Mouse (Mus musculus): ENCODE measurements around the gene Imp3. TPM values are rescaled to one million over a fixed set of nuclear protein-coding genes. Genes with fewer than 3 reads are reported as not detected.
"Not testable (repeated sequence)": the region's sequence is repeated elsewhere in the genome, so short reads cannot be mapped to it uniquely, and the experiment has no call there.

The Imp3 gene
- polyA plus RNA-seq (2017; shearing (Covaris generic)), result 10 to 100 TPM; 46.7 to 50.9 (median 48.0) TPM

- ATAC-seq, result peak; percentile 93
Measured at GRCm38 (mm10) chr9:56937223-56938160, at the start of gene Imp3. TSS of gene Imp3 (plus strand) at chr9:56937475.

DNA sequence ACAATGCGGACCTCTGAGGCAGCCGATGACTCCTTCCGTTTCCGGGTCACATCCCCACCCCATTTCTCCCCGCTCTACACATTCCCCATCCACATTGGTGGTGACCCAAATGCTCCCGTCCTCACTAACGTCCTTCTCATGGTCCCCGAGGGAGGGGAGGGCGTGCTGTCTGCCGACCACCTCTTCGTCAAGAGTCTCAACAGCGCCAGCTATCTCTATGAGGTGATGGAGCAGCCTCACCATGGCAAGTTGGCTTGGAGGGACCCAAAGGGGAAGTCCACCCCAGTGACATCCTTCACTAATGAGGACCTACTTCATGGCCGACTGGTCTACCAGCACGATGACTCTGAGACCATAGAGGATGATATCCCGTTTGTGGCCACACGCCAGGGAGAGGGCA lies 49.7 kb upstream of the Imp3 start:
- no peak for ATAC-seq

DNA sequence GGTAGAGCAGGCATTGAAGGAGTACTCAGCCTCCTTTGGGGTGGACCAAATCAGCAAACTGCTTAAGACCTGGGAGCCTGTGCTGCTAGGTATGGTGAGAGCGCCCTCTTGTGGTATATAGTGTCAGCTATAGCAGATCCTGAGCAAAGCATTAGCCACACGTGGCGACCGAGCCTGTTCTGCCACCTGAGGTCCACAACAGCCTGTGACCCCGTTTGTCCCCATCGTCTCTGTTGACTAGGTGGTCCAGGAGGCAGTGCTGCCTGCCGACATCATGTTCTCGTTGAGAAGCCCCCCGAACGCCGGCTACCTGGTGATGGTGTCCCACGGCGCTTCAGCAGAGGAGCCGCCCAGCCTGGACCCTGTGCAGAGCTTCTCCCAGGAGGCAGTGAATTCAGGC lies 47.5 kb upstream of the Imp3 start:
- ATAC-seq, result no peak

DNA sequence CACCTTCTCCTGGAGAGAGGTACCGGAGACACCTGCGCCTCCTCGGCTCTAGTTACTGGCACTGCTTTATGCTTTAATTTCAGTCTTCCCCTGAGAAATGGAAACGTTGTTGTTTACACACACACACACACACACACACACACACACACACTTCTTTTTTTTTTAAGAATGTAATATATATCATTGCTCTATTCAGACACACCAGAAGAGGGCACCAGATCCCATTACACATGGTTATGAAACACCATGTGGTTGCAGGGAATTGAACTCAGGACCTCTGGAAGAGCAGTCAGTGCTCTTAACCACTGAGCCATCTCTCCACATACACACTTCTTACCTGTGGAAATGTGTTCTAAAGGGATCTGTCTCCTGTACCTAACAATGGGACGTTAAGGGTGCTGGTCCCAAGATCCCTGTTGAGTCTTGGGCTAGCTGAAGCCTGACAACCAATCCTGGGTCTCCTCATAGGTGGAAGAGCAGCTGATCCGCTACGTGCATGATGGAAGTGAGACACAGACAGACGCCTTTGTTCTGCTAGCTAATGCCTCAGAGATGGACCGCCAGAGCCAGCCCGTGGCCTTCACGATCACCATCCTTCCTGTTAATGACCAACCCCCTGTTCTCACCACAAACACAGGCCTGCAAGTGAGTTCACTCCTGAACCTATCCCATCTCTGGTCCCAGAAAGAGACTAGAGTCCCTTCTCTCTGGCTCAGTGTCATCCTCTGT lies 46.6 kb upstream of the Imp3 start:
- no peak for ATAC-seq

GRCm38 (mm10) chr9:56891517-56892011 lies 45.7 kb upstream of the Imp3 start:
- no peak for ATAC-seq

DNA sequence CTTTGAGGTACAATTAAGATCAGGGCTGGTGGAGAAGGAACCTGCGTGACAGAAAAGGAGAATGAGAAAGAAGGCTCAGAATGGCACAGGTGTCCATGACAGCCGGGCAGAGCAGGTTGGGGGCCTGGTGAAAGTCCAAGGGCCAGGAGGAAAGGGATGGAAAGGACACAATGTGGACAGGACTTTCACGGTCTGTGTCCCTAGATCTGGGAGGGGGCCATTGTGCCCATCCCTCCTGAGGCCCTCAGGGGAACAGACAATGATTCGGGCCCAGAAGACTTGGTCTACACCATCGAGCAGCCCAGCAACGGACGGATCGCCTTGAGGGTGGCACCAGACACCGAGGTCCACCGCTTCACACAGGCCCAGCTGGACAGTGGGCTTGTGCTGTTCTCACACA lies 45.2 kb upstream of the Imp3 start:
- ATAC-seq, result no peak

DNA sequence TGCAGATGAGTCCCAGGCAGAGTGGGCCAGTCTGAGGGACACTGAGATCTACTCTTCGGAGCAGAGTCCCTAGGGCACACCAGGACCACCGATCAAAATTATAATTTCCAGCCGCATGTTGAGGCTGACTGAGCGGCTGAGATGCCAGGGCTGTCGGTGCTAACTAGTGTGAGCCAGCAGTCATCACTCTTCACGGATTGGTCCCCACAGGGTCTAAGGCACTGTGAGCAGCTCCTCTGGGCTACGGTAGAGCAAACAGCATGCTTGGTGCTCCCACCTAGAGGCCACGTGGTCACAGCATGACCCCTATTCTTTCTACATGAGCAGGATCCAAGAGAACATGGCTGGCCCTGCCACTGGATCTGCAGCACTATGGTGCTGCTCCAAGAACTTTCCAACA lies 44.0 kb upstream of the Imp3 start:
- no peak for ATAC-seq

DNA sequence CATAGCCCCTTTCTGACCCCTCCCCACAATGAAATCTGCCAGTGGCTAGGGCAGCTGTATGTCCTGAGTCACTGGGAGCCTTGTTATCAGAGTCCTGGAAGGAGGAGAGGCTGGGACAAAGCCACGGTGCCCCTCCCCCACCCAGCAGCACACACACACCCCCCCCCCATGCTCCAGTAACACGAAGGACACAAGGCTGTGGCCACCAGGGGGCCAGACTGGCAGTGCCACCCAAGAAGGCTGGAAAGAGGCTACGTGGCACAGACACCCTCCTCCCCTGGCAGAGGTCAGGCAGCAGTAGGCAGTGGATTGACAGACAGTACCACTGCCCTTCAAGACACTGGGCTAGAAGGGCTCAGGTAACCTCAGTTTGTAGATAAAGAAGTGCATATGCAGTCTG lies 43.3 kb upstream of the Imp3 start:
- no peak for ATAC-seq

DNA sequence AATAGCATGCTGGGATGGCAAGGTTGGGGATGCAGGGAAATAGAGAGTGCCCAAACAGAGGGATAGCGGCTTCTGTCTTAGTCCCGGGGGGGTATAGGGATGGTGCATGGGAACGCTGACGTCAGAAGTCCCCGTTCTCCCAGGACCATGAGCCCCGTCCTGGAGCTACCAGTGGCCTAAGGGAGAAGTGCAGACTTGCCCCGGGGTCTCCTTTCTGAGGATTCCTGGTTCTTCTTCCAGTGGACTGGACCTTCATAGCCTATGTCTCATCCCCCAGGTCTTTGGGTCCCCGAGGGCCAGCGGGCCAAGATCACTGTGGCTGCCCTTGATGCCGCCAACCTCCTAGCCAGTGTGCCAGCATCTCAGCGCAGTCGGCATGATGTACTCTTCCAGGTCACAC lies 40.5 kb upstream of the Imp3 start:
- no peak for ATAC-seq

DNA sequence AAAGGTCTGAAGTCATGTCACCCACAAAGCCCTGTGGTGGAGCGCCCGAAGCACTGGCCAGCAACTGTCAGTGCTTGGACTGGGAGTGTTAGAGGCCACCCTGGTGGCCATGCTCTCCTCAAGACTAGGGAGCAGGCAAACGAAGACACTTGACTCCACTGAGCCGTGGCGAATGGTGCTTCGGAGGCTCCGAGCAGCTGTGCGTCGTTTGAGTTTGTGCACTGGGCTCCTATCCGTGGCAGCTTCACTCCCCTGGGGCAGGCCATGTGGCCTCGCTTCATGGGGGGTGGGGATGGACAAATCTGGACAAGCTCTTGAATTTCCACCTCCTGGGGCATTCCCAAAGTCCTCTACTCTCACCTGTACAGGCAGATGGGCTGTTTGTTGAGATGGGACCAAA lies 37.9 kb upstream of the Imp3 start:
- no peak for ATAC-seq

DNA sequence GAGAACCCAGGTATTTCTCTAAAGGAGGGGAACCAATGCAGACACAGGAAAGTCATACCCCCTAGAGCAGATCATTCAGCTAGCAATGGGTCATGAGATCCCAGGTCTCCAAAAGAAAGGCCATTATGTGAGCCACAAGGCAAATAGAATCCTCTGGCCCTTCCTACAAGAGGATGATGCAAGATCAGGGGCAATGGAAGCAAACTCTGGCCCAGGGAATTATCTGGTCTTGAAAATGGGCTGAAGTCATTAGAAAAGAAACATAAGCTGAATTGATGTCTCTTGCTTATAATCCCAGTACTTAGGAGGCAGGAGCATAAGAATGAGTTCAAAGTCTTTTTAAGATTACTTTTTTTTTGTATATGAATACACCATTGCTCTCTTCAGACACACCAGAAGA lies 37.2 kb upstream of the Imp3 start:
- ATAC-seq, result no peak

GRCm38 (mm10) chr9:56900571-56900970 lies 36.7 kb upstream of the Imp3 start:
- ATAC-seq, result no peak

GRCm38 (mm10) chr9:56901187-56901586 lies 36.1 kb upstream of the Imp3 start:
- ATAC-seq, result no peak

GRCm38 (mm10) chr9:56903662-56904061 lies 33.6 kb upstream of the Imp3 start:
- no peak for ATAC-seq

DNA sequence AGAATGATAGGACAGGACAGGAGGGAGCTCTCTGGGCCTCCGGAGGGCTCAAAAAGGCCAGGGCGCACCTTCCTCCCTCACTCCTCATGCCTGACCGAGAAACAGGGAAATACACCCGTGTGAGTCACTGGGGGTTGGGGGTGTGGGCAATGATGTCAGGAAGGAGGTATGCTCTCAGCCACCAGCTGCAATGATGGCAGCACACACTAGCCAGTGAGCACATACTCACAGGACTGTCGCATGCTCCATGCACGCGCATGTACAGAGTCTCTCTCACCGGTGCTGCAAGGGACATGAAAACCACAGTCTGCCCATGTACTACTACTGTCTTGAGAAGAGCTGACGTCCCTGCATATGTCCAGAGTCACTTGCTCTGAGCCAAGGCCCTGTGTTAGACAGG lies 29.7 kb upstream of the Imp3 start:
- ATAC-seq, result no peak

- ATAC-seq, result not testable (repeated sequence)
Measured at GRCm38 (mm10) chr9:56909991-56910390, 27.3 kb upstream of the Imp3 start.

DNA sequence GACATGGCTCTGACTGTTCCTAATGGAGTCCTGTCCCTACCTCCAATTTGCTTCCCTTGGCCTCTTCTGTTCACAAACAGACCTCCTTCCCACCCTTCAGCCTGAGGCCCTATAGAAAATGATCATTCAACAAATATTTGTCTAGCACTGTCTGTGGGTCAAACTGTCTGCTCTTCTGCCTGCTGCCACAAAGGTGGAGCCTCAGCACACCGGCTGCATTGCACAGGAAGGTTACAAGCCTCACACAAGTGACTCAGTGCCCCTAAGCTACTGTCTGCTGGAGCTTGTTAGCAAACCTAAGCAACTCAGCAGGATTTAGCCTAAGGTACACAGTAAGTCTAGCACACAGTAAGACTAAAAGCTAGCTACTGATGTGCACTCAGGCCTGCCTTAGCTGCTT lies 26.3 kb upstream of the Imp3 start:
- ATAC-seq, result no peak

DNA sequence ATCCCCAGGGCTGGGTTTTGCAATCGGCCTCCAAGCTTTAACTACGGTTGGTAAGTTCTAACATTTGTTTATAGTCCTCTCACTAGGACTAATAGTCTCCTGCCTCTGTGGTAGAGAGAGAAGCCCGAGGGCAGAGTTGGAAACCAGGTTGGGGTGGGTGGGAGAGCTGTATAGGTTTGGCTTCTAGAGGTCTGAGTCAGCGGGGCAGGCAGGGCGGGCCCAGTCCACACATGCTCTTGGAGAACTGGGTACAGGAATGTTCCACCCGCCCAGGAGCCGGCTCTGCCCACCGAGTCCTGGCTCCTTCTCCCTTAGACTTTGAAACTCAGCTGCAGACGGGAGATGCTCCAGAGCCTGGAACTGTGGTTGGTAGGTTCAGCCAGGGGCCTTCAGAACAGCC lies 23.3 kb upstream of the Imp3 start:
- no peak for ATAC-seq

- no peak for ATAC-seq
Measured at GRCm38 (mm10) chr9:56915116-56915515, 22.2 kb upstream of the Imp3 start.

DNA sequence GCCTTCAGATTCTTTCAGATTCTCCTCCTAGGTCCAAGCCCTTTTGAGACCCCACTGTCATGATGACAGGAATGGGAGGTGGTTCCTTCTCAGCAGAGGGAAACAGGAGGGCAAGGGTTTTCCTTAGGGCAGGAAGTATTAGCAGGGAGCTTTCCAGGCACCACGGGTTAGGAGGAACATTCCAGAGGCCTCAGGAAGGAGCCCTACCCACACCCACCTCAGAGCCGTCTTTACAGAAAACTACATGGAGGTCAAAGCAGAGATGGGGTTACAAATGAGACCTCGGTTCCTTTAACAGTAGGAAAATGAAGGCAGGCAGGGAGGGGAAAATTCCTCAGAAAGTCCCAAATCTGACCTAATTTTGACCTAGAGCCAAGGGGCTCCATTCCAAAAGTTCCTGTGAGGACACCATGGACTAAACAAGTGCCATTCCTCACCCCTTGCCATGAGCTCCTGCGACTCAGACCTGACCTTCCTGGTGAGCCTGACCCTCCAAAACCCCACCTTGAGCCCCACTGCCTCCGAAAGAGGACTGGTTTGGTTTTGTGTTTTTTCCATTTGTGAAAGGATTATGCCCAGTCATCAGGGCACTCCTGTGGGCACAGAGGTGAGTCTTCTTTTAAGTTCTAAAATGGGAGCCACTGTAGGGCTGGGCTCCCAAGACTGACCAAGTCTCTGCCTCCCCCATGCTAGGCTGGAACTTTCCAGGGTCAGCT lies 21.4 kb upstream of the Imp3 start:
- no peak for ATAC-seq

DNA sequence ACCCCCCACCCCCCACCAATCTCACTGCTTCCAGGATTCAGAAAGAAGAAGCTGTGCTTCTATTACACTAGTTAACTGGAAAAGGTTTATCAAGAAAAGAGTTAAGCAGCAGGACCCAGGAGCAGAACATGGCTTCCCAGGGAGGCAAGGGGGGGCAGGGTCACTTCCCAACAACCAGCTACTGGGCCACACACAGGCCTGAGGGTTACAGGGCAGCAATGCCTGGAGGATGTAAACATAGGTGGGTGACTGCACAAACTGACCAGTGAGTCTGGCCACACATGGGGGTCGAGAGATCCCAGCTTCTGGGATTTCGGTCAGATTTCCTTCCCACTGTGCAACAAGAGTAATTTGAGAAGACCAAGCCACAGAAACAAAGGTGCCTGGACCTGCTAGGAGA lies 20.1 kb upstream of the Imp3 start:
- ATAC-seq, result no peak

DNA sequence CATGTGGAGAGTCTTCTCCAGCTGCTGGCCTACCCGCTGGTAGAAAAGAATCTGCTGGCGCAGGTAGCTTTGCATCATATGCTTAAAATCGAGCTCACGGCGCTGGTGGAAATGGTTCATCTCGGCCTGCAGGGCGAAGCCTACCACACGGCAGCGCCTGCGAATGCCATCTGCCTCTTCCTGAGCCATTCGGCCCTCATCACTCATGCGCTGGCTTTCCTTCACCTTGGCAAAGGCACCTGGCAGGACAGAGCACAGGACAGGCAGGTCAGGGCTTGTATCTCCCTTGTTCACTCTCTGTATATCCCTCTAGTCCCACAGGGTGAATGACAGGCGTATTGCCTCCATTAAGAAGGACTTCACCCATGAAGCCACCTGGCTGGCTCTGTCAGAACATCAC lies 18.8 kb upstream of the Imp3 start:
- no peak for ATAC-seq

DNA sequence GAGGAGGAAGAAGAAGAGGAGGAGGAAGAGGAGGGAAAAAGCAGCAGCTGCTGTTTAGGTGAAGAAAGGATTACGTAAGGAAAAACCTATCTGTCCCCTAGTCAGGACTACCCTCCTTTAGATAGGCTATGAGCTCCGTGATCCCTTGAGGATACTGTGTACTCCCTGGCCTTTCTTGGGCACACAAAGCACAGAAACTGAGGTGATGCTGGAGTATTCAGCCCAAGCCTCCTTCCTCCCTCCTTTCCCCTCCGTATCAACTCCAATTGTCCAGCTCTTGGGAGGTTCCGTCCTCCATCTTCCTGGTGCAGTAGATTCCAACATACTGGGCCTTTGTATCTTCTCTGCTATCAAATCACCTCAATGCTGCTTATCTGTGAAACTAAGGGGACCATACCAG lies 14.5 kb upstream of the Imp3 start:
- ATAC-seq, result no peak

Data from inflammation-experienced regulatory T-cells, adult 6 months (primary cell).